Mouse (Mus musculus) heart, adult 2 months (tissue): Measurements from ENCODE around the gene Iqcj. TPM values are rescaled to one million over a fixed set of nuclear protein-coding genes. Genes with fewer than 3 reads are reported as not detected.

Experiments
- DNase-seq, 2 experiments: peaks; one replicate each; pipeline ENCODE4 v3.0.0; 2021
- H3K27ac ChIP-seq: fragments of 200-600 bp; 2 replicates; pipeline ENCODE4 v1.8.1; 2022
- H3K27me3 ChIP-seq: fragments of 200-500 bp; 2 replicates; pipeline ENCODE4 v1.6.1; 2012; ENCODE audit warnings: mild to moderate bottlenecking, low read length, inconsistent platforms, mixed read lengths; ENCODE audit not compliant: control insufficient read depth, insufficient read depth
- H3K36me3 ChIP-seq: fragments of 200-500 bp; 2 replicates; pipeline ENCODE4 v1.6.1; 2012; ENCODE audit warnings: low read length, inconsistent platforms; ENCODE audit not compliant: control insufficient read depth, insufficient read depth
- H3K4me1 ChIP-seq: fragments of 200-500 bp; 2 replicates; pipeline ENCODE4 v1.6.1; 2011; ENCODE audit warnings: low read length; ENCODE audit not compliant: control insufficient read depth, insufficient read depth
- H3K4me3 ChIP-seq: fragments of 200-600 bp; 2 replicates; pipeline ENCODE4 v1.8.1; 2022
- H3K79me2 ChIP-seq: fragments of 200-500 bp; replicated peaks from 2 replicates; pipeline ENCODE4 v1.6.1; 2012; ENCODE audit warnings: mild to moderate bottlenecking, inconsistent platforms, low read length, moderate library complexity, mixed read lengths; ENCODE audit not compliant: control insufficient read depth, insufficient read depth
- H3K9ac ChIP-seq: fragments of 200-500 bp; 2 replicates; pipeline ENCODE4 v1.6.1; 2012; ENCODE audit warnings: low read depth, mild to moderate bottlenecking, control low read depth, inconsistent platforms, low read length, mixed read lengths
- CTCF ChIP-seq: fragments of 200-600 bp; IDR thresholded peaks from 2 replicates; pipeline ENCODE4 v1.8.1; 2022; ENCODE audit warnings: antibody characterized with exemption, mild to moderate bottlenecking, moderate library complexity
- EP300 ChIP-seq: fragments of 200-500 bp; IDR thresholded peaks from 2 replicates; pipeline ENCODE4 v1.6.1; 2011; ENCODE audit warnings: low read depth, low read length, control low read depth; ENCODE audit not compliant: insufficient read depth
- POLR2A ChIP-seq: fragments of 200-500 bp; IDR thresholded peaks from 2 replicates; pipeline ENCODE4 v1.6.1; 2011; ENCODE audit warnings: mild to moderate bottlenecking, low read depth, low read length, control low read depth; ENCODE audit not compliant: insufficient read depth
- WGBS: fragments of 180-500 bp; shearing (Covaris S2); methylation state at CpG from one replicate; pipeline ENCODE4 v1.1.7; 2018; 5-methylcytosine and 5-hydroxymethylcytosine counted together
- intact Hi-C: fragments of 180-260 bp; cut with DNase I; formaldehyde crosslinking; loops from one replicate; pipeline ENCODE4 v1.15.1; 2025
- polyA plus RNA-seq: library from polyadenylated mRNA; depleted of rRNA; stranded (reverse); fragments of >200 nt; gene quantifications from 2 replicates; pipeline ENCODE4 v1.2.3, GENCODE M21; 2012
- total RNA-seq, 2 experiments: library from RNA; stranded (reverse); gene quantifications; 2 replicates each; pipeline ENCODE4 v1.2.3; 2021

Iqcj gene
- total and polyA plus RNA-seq, 3 experiments, result not detected

DNA sequence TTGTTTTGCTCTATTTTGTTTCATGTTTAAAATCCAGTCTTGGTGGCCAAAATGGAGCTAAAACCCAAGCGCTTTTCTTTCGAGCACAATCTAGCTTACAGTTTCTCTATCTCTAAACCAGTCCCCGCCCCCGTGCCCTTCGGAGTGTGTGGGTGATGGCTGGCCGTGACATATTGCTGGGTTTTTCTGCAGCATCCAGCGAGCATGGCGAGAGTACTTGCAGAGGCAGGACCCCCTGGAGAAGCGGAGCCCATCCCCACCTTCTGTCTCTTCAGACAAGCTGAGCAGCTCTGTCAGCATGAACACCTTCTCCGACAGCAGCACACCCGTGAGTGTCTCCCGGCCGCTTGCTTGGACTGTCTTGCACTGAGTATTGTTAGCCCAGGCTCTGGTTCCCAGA is 163.1 kb downstream of the Iqcj start:
- no peak for DNase-seq
- Histone ChIP-seq H3K27me3 (no peaks in the 10 kb centered on the region; the same call in 1 of the 2 replicates), H3K27ac (no peak overlapping the region), H3K36me3 (no peaks in the 10 kb centered on the region), H3K9ac (no peak overlapping the region), H3K4me3 (no peak overlapping the region), H3K4me1 (no peaks in the 10 kb centered on the region), H3K79me2 (no peaks in the 10 kb centered on the region)
- intact Hi-C loops, result no loop called here
- 29% methylated on average over 13 of the region's 13 CpGs for WGBS
- TF ChIP-seq EP300 (no peak), CTCF (no peak), POLR2A (no peak)

DNA sequence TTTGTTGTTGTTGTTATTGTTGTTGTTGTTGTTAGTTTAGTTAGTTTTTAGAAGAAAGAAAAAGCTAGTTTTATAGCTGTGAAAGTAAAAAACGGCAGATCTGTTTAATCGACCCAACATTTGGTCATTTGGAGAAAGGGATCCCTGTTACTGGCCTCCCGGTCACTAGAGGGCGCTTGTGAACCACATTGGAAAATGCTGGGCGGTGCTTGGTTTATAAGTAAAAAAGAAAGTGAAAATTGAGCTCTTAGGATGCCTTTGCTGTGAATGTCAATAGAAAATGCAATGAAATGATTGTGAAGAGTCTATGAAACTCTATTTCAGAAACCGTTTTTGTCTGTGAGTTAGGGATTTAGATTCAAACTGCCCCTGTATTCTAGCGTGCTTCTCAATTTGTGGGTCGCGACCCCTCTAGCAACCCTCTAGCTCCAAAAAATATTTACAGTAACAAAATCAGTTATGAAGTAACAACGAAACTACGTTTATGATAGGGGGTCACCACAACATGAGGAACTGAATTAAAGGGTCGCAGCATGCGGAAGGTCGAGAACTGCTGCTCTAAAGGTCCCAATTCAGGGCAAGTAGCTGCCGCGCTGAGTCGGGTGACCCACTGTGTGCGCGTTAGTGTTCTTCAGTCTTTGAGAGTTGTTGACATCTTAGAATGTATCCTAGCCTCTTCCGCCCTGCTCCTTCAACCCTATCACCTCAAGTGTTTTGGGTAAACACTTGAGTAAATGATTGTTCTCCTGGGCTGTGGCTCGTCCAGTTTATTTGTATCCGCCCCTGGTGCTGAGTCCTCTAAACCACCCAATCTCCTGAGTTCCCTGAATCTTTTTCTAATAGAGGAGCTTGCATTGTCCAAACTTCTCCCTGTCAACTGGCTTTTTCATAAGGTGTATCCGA is 164.6 kb downstream of the Iqcj start:
- Histone ChIP-seq H3K4me3 (peak overlapping the region; percentile 47), H3K4me1 (no peaks in the 10 kb centered on the region), H3K27me3 (no peaks in the 10 kb centered on the region; the same call in 1 of the 2 replicates), H3K27ac (peak overlapping the region; percentile 50), H3K36me3 (no peaks in the 10 kb centered on the region), H3K9ac (peak overlapping the region; percentile 42), H3K79me2 (no peaks in the 10 kb centered on the region)
- TF ChIP-seq POLR2A (no peak), EP300 (no peak), CTCF (peak; percentile 97; the same call in 1 of the 2 replicates)
- intact Hi-C loops, result loop anchor here (1.0 kb wide), 2 partner anchors 487 to 657 kb away; no protein-coding TSS in a partner anchor
- DNase-seq, result peak; percentile 62 to 79
- 49% methylated on average over 23 of the region's 23 CpGs for WGBS

DNA sequence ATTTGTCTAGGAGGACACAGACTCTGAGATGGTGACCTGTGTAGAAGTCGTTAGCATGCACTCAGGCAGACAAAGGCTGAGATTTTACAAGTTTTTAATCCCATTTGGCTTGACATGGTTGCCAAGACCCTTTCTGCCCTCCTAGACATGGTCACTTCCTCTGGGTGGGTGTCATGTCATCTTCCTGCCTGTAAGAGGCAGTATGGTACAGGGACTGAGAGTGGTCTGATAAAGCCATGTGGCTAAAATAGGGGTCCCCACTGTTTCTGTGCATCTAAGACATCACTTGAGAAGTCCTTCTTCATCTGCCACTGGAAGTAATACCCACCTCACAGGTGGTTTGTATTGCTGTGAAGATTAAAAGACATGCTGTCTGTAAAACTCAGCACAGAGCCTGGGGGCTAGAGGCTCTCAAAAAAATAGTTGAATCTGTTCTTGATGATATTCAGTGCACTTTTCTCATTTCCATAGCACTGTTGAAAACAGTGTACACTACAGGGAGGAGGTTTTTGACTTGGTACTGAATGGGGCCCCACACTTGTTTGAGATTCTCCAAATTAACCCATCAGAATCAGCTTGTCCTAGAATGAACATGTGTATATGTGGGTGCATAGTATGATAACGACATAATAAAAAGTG is 167.3 kb downstream of the Iqcj start:
- no peak for DNase-seq
- no peaks in the 10 kb centered on the region for H3K4me1 ChIP-seq
- no peaks in the 10 kb centered on the region for H3K79me2 ChIP-seq
- intact Hi-C loops, result no loop called here
- no peak overlapping the region for H3K4me3 ChIP-seq
- 51% methylated on average over 2 of the region's 2 CpGs for WGBS
- no peaks in the 10 kb centered on the region for H3K36me3 ChIP-seq
- H3K27ac ChIP-seq, result no peak overlapping the region
- H3K27me3 ChIP-seq, result no peaks in the 10 kb centered on the region; the same call in 1 of the 2 replicates
- H3K9ac ChIP-seq, result no peak overlapping the region
- TF ChIP-seq CTCF (peak; percentile 83), POLR2A (no peak)

DNA sequence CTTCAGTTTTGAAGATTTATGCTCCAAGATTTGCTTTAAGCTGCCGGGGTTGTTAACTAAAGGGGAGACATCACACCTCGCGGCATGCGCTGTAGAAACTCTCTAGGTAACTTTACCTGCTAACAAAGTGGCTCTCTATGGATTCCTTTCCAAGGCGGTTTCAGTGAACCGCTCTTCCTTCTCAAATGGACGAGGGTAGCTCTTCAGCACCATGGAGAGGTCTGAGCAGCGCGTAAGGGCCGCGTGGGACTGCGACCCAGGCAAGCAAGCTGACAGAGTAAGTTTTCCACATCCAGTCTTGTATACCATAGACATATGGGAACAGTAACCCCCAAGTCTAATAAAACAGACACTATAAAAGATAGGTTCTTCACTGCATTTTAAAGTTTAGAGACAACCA is 172.7 kb downstream of the Iqcj start, which contains the start of gene Schip1:
TSS of gene Schip1 (plus strand) at position 72 of the 400 bp plus-strand sequence.
- Histone ChIP-seq H3K36me3 (no peaks in the 10 kb centered on the region), H3K9ac (no peak within 1 kb of the TSS), H3K4me3 (no peak within 1 kb of the TSS), H3K4me1 (no peaks in the 10 kb centered on the region), H3K27me3 (no peaks in the 10 kb centered on the region), H3K27ac (no peak within 1 kb of the TSS), H3K79me2 (no peaks in the 10 kb centered on the region)
- intact Hi-C loops, result no loop called here
- peak in 1 of 2 experiments; percentile 33 for DNase-seq
- no peak for TF ChIP-seq CTCF
- no peak for TF ChIP-seq POLR2A
- TF ChIP-seq EP300, result no peak
- 26% methylated on average over 12 of the region's 12 CpGs for WGBS

DNA sequence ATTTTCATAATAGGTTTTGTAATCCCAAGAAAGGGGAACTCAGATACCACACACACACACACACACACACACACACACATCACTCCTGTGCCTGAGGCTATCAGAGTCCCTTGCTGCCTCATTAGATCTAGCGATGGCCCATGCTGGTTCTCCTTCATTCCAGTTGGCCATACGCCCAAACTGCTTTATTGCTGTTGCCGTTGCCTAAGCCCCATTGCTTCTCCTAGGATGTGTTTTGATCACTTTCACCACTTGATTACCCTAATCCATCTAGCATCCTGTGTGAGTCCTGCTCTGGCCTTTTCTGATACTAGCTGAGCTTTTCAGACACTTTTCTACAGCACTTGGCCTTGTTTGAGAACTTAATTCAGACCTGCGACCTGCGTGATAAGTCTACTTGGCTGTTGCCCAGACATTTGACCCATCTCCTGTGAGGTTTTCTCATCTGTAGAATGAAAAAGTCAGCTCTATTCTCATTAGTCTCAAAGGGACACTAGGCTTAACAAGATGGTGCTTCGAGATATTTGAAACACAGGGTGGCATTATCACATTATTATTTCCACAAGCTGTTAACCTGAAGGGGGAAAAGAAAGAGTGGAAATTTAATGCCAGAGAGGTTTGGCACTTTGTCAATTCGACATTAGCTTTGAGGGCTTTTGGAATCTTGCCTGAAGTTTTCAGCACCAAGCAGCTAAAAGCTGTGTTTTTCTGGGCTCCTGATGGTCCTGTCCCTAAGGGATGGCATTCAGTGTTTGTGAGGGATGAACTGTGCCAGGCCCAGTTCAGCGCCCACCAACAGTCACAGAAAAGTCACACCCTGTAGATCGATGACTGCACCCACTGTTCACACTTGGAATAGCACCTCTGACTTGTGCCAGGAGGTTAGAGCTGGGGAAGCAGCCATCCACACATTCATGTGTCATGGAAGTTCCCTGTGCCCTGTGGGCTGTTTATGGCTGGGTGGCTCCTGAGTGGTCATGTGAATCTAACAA is 179.7 kb downstream of the Iqcj start:
- no peaks in the 10 kb centered on the region for H3K36me3 ChIP-seq
- no peaks in the 10 kb centered on the region for H3K4me1 ChIP-seq
- 56% methylated on average over 9 of the region's 9 CpGs for WGBS
- TF ChIP-seq POLR2A (no peak), EP300 (no peak), CTCF (no peak)
- no peak overlapping the region for H3K27ac ChIP-seq
- intact Hi-C loops, result no loop called here
- H3K9ac ChIP-seq, result no peak overlapping the region
- H3K79me2 ChIP-seq, result no peaks in the 10 kb centered on the region
- H3K4me3 ChIP-seq, result no peak overlapping the region
- DNase-seq, result no peak
- H3K27me3 ChIP-seq, result no peaks in the 10 kb centered on the region
